Mouse (Mus musculus) intestine, embryonic 14.5 days (tissue): ENCODE results near the gene Macrod2. TPM values are rescaled to one million over a fixed set of nuclear protein-coding genes. Genes with fewer than 3 reads are reported as not detected.

Experiments used
- ATAC-seq: fragments of 200-750 bp; cut with Nextera tagmentation; replicated peaks from 2 replicates; pipeline ENCODE4 v1.8.0; 2017; ENCODE audit warnings: low read depth, moderate number of reproducible peaks, moderate TSS enrichment, moderate library complexity; ENCODE audit not compliant: low FRiP score, low TSS enrichment
- DNase-seq: peaks from one replicate; pipeline ENCODE4 v3.0.0-alpha.2; 2018; ENCODE audit warnings: low spot score
- H3K27ac ChIP-seq: fragments of 300-500 bp; sonication (generic); 2 replicates; pipeline ENCODE4 v1.5.1; 2014; ENCODE audit warnings: low read depth, mild to moderate bottlenecking, control low read depth
- H3K27me3 ChIP-seq: fragments of 300-500 bp; sonication (generic); replicated peaks from 2 replicates; pipeline ENCODE4 v1.6.1; 2014; ENCODE audit warnings: low read length, control low read depth; ENCODE audit not compliant: control insufficient read depth, insufficient read depth
- H3K36me3 ChIP-seq: fragments of 300-500 bp; sonication (generic); 2 replicates; pipeline ENCODE4 v1.6.1; 2014; ENCODE audit warnings: low read length, control low read depth; ENCODE audit not compliant: control insufficient read depth, insufficient read depth
- H3K4me1 ChIP-seq: fragments of 300-500 bp; sonication (generic); replicated peaks from 2 replicates; pipeline ENCODE4 v1.6.1; 2014; ENCODE audit warnings: low read length, control low read depth, mixed read lengths; ENCODE audit not compliant: control insufficient read depth, insufficient read depth
- H3K4me2 ChIP-seq: fragments of 300-500 bp; sonication (generic); 2 replicates; pipeline ENCODE4 v1.6.1; 2014; ENCODE audit warnings: low read length
- H3K4me3 ChIP-seq: fragments of 300-500 bp; sonication (generic); 2 replicates; pipeline ENCODE4 v1.5.1; 2014; ENCODE audit warnings: low read depth, low read length, control low read depth, mixed read lengths
- H3K9ac ChIP-seq: fragments of 300-500 bp; sonication (generic); 2 replicates; pipeline ENCODE4 v1.6.1; 2014; ENCODE audit warnings: mild to moderate bottlenecking, low read length
- H3K9me3 ChIP-seq: fragments of 300-500 bp; sonication (generic); 2 replicates; pipeline ENCODE4 v1.6.1; 2016; ENCODE audit warnings: low read length, control low read depth; ENCODE audit not compliant: control insufficient read depth
- WGBS: fragments of 180-500 bp; shearing (Covaris S2); extraction: QIAGEN DNeasy Blood & Tissue Kit; methylation state at CpG from one replicate; pipeline ENCODE4 v1.1.7; 2014; 5-methylcytosine and 5-hydroxymethylcytosine counted together
- polyA plus RNA-seq: library from polyadenylated mRNA; unstranded; fragments of >200 nt; fragmentation: Nextera tagmentation; extraction: Ambion mirVana; gene quantifications from 2 replicates; pipeline ENCODE4 v1.2.1, GENCODE M21; 2014

The Macrod2 gene
- polyA plus RNA-seq, 1 experiment from 2014 or later, result 30.6 TPM

DNA sequence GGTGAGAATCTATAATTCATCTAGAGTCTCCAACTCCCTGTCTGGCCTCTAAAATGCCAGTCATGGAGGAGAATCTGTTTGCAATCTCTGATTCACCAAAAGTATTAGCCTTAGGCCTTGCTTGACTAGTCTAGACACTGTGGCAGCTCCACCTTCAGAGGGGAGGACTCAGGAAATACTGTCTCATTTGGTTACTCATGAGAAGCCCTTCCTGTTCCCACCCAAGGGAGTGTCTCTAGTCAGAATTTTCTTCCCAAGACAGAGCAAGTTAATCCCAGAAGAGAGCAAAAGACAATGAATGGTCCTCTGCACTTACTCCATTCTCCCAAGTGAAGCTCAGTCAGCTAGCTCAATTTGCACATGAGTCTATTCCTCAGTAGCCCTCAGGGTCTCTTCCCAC, 871.5 kb downstream of the Macrod2 start:
- DNase-seq, result no peak
- H3K36me3 ChIP-seq, result no peaks in the 10 kb centered on the region
- ATAC-seq, result no peak
- H3K27me3 ChIP-seq, result no peaks in the 10 kb centered on the region
- H3K4me1 ChIP-seq, result 0 out of 2 replicates have a peak, but pooled peaks cover 2% of the 10 kb centered on the region
- no peak overlapping the region for H3K4me3 ChIP-seq
- H3K9me3 ChIP-seq, result no peaks in the 10 kb centered on the region
- no peak overlapping the region for H3K4me2 ChIP-seq
- no peak overlapping the region for H3K27ac ChIP-seq
- no peak overlapping the region for H3K9ac ChIP-seq

DNA sequence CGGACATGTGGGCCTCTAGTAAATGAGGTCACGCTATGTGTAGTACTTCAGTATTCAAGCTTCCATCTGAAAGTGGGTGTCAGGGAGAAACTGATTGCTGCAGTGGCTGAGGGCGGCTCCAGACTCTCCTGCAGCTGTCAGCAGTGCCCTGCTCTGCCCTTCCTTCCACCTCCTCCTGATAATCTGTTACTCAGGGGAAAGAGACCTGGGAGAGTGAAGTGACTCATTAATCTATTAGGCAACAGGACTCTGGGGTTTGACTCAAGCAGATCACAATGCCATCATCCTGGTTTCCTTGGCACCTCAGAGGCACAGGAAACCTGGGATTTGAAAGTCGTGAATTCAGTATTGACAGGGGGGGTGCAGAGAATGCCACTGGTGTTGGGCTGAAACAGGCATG, 876.4 kb downstream of the Macrod2 start:
- Histone ChIP-seq H3K27ac (no peak overlapping the region), H3K9me3 (no peaks in the 10 kb centered on the region), H3K36me3 (no peaks in the 10 kb centered on the region), H3K27me3 (no peaks in the 10 kb centered on the region), H3K4me2 (no peak overlapping the region), H3K9ac (no peak overlapping the region), H3K4me1 (0 out of 2 replicates have a peak, but pooled peaks cover 5% of the 10 kb centered on the region), H3K4me3 (no peak overlapping the region)
- ATAC-seq (0 out of 2 replicates have a peak, but pooled peaks have one; percentile 12), DNase-seq (no peak)
- 58% methylated on average over 4 of the region's 4 CpGs for WGBS

DNA sequence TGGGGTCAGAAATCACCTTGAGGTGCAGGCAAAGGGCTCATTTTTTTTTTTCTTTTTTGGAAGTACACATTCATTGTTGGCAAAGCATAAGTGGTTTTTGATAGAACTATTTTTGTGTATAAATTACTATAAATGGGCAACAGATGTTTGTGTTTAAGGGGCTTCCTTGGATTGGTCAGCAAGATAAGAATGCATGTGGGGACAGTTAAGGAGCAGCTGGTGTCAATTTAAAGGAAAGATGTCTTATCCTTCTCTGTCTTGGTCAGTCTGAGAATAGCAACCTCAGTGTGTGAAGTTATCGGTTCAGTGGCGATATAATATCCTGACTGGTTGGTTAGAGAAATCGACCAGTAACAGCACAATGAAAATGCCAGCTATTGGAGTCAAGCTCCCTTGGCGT, 877.9 kb downstream of the Macrod2 start:
- Histone ChIP-seq H3K27ac (no peak overlapping the region), H3K4me1 (0 out of 2 replicates have a peak, but pooled peaks cover 5% of the 10 kb centered on the region), H3K4me2 (no peak overlapping the region), H3K9ac (no peak overlapping the region), H3K27me3 (no peaks in the 10 kb centered on the region), H3K4me3 (no peak overlapping the region), H3K36me3 (no peaks in the 10 kb centered on the region), H3K9me3 (no peaks in the 10 kb centered on the region)
- 93% methylated on average over 4 of the region's 4 CpGs for WGBS
- ATAC-seq, result no peak
- no peak for DNase-seq

DNA sequence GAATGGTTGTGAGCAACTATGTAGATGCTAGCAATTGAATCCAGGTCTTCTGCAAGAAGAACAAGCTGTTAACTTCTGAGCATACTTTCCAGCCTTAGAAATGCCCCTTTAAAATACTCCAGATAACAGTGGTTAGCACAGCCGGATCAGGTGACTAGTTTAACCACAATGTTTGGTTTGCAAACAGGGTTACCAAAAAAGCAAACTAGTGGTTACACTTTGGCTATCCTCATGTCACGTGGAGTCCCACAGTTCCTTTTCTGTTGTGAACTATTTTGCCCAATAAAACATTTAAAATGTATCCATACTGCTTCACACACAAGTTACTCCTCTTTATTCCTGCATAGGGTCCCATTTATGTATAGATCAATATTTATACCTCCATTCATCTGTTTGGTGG, 879.2 kb downstream of the Macrod2 start:
- Histone ChIP-seq H3K4me3 (no peak overlapping the region), H3K27me3 (no peaks in the 10 kb centered on the region), H3K36me3 (no peaks in the 10 kb centered on the region), H3K9me3 (no peaks in the 10 kb centered on the region), H3K9ac (no peak overlapping the region), H3K27ac (no peak overlapping the region), H3K4me2 (no peak overlapping the region), H3K4me1 (peaks cover 5% of the 10 kb centered on the region; the same call in 1 of the 2 replicates)
- no peak for ATAC-seq
- WGBS, result 85% methylated on average over 2 of the region's 2 CpGs
- no peak for DNase-seq

DNA sequence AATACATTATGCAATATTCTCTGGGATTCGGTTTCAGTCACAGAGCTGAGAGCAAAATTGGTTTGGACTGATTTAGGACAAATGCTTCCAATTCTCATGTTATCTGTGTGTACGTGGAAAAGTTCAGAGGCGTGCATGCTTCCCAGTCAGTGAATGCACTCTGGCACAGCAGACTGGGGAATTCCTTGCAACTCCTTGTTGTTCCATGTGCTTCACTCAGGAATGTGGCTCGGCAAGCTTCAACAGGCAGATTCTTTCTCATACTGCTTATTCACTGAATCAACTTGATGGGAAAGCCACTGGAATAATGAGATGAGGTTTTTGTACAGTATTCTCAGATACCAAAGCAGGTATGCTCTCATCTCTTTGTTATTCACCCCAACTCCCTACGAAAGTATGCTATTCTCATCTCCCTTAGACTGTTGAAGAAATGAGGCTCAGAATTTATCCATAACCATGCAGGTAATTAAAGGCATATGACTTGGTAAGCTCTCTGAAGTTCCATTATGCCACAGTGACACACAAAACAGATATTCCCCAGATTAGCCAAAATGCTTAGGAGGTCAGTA, 884.1 kb downstream of the Macrod2 start:
- no peak overlapping the region for H3K4me2 ChIP-seq
- no peaks in the 10 kb centered on the region for H3K27me3 ChIP-seq
- ATAC-seq (0 out of 2 replicates have a peak, but pooled peaks have one; percentile 53), DNase-seq (no peak)
- no peaks in the 10 kb centered on the region for H3K9me3 ChIP-seq
- no peaks in the 10 kb centered on the region for H3K36me3 ChIP-seq
- H3K9ac ChIP-seq, result no peak overlapping the region
- no peak overlapping the region for H3K4me3 ChIP-seq
- WGBS, result 42% methylated on average over 5 of the region's 5 CpGs
- no peak overlapping the region for H3K27ac ChIP-seq
- no peaks in the 10 kb centered on the region; the same call in 1 of the 2 replicates for H3K4me1 ChIP-seq

DNA sequence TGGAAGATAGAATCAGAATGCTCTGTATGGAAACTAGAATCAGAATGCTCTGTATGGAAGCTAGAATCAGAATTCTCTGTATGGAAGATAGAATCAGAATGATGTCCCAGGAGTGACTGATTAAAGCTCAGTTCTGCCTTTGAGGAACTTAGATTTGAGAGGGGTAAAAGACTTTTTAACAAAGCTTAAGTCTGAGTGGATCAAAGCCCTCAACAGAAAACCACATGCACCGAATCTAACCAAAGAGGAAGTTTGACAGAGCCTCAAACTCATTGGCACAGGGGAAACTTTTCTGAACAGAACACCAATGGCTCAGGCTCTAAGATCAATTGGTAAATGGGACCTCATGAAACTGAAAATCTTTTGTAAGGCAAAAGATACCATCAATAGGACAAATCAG, 885.7 kb downstream of the Macrod2 start:
- H3K27ac ChIP-seq, result no peak overlapping the region
- WGBS, result 84% methylated on average over 1 of the region's 1 CpGs
- no peaks in the 10 kb centered on the region for H3K9me3 ChIP-seq
- no peak overlapping the region for H3K9ac ChIP-seq
- DNase-seq (no peak), ATAC-seq (no peak)
- H3K4me2 ChIP-seq, result no peak overlapping the region
- H3K36me3 ChIP-seq, result no peaks in the 10 kb centered on the region
- H3K4me3 ChIP-seq, result no peak overlapping the region
- no peaks in the 10 kb centered on the region for H3K27me3 ChIP-seq
- H3K4me1 ChIP-seq, result no peaks in the 10 kb centered on the region; the same call in 1 of the 2 replicates

DNA sequence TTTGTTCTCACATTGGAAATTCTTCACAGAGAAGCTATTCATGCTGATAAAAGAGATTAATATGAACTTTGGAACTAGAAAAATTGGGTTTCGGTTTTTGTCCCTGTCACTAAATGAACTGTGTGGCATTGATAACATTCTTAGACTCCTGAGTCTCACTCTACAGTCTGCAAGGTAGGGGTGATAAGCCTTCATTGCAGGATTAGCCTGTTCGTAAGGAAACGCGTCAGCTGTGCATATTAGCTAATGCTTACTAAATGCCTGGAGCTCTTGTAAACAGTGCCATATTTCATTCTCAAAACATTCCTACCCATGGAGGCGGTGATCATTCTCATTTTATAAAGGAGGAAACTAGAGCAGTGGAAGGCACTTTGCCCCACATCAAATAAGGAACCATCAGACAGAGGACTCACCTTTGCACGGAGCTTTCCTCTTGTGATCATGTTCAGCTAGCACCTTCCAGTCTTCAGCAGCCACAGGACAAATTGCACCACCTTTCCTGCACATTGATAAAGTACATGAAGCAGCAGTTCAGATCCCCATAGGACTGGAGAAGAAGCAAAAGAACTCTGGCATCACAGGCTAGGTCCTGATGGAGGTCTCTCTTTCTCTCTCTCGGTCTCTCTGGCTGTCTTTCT, 891.1 kb downstream of the Macrod2 start:
- ATAC-seq, result peak; percentile 75
- Histone ChIP-seq H3K4me3 (no peak overlapping the region), H3K36me3 (no peaks in the 10 kb centered on the region), H3K9ac (no peak overlapping the region), H3K4me1 (peaks cover 19% of the 10 kb centered on the region), H3K27ac (no peak overlapping the region), H3K27me3 (no peaks in the 10 kb centered on the region), H3K4me2 (0 out of 2 replicates have a peak overlapping the region, but pooled peaks have one; percentile 18), H3K9me3 (no peaks in the 10 kb centered on the region)
- peak; percentile 55 for DNase-seq
- 34% methylated on average over 7 of the region's 7 CpGs for WGBS

DNA sequence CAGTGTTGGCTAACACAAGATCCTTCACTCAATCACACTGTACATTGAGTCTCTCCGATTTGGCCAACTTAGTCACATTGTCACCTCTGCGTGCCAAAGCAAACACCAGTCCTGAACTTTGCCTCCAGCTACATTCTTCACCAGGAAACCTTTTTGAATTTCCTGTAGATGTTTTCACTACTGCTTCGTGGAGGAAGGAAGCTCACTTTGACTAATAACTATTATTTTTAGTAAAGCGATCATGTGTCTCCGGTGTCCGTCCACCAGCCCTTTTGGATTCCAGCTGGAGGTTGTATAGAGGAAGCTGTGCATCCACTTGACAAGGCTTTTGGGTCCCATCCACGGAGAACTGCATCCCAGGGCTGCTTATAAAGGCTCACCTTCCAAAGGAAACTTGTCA, 893.4 kb downstream of the Macrod2 start:
- no peak overlapping the region for H3K9ac ChIP-seq
- no peaks in the 10 kb centered on the region for H3K36me3 ChIP-seq
- ATAC-seq (no peak), DNase-seq (no peak)
- no peaks in the 10 kb centered on the region for H3K27me3 ChIP-seq
- WGBS, result 35% methylated on average over 7 of the region's 7 CpGs
- no peak overlapping the region for H3K4me3 ChIP-seq
- no peak overlapping the region for H3K4me2 ChIP-seq
- H3K27ac ChIP-seq, result no peak overlapping the region
- no peaks in the 10 kb centered on the region for H3K9me3 ChIP-seq
- peaks cover 19% of the 10 kb centered on the region for H3K4me1 ChIP-seq
